Mouse (Mus musculus) mature B cell (primary cell): ENCODE data around the gene Vps29.

Experiments
- in situ Hi-C: fragments of 300-500 bp; cut with MboI; formaldehyde crosslinking; loops from 2 replicates; pipeline ENCODE4 v1.14.3; 2019

Vps29 gene

DNA sequence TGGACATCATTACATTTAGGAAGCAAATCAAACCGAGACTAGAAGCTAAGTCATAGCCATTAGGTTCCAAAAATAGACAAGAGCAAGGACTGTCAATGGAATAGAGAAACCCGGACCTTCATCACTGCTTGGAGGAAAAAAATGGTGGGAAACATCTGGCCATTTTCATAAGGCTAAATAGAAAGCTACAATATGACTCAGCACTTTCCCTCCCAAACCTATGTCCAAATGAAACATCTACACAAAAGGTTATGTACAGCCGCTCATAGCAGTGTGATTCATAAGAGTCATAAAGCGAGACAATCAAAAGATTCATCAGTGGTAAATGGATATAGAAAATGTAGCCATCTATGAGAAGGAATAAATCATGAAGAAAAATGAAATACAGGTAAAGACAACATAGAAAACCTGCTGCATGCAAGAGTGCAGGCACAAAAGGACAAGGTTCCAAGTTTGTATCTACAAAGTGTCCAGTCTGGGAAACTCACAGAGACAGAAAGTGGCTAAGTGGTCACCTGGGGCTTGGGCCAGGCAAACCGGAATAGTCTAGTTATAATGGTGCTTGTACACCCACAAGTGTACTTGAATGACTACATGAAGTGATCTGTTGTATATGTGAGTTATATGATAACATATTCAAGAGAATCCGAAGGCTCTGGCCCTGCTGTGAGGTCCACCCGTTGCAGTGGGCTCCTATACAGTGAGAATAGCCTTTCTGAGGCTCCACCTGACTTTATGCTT is 17.4 kb upstream of the Vps29 start:
- in situ Hi-C loops, result no loop called here

- in situ Hi-C loops, result no loop called here
These were observed 11.3 kb upstream of the Vps29 start for GRCm38 (mm10) chr5:122342874-122343273.

GRCm38 (mm10) chr5:122343768-122344167 is 10.4 kb upstream of the Vps29 start:
- in situ Hi-C loops, result no loop called here

DNA sequence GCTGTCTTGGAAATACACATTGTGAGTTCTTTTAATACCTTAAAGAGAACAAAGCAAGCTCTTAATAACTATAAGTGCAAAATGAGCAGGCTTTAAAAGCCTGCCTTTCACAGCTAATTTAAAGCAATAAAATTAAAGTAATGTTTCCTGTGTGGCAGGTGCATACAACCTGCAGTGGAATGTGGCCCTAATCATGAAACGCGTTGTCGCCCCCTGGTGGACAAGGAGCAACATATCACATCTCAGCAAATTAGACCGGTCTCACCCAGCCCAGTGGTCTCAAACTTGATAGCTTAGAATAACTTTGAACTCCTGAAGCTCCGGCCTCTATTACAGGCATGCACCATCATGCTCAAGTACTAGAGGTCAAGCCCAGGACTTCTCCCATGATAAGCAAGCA is 9.9 kb upstream of the Vps29 start:
- in situ Hi-C loops, result no loop called here

DNA sequence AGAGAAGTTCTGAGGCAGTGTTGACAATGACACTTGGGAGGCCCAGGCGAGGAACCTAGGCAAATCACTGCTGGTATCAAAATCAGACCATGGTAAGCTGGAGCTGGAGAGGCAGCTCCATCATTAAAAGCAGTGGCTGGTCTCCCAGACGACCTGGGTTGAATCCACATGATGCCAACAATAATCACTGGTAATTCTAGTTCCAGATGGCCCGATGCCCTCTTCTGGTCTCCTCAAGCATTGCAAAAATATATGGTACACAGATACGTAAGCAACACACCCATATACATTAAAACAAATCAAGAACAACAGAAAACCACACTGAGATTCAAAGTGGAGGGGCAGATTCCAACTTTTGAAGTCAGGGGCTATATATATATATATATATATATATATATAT is 8.4 kb upstream of the Vps29 start:
- in situ Hi-C loops, result no loop called here

DNA sequence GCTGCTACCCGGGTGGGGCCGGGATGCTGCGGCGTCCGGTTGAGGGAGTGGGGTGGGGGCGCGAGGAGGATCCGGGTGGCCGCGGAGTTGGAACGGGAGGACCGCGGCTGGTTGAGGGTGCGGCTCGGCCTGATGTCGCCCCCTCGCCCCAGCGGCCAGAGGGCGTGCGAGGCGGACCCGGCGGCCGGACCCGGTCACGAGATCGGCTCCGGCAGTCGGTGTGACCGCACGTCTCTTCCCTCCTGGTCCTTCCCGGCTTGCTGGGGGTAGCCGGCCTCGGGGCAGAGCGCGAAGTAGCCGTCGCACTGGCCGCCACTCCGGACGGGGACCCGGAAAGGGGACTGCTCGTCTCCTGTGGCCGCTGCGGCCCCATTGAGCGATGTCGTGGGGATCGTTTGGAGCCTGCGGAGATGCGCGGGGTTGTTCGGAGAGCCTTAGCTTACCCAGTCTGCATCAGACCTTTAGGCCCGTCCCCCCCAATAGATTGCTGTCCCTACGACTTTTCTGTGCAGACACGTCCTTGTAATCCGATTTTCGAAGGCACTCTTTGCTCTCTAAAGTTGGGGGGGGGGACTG is 411 bp downstream of the Vps29 start:
- in situ Hi-C loops, result no loop called here

GRCm38 (mm10) chr5:122371591-122372191 is 17.5 kb downstream of the Vps29 start, which contains the start of gene Gpn3:
Gene Gpn3 (plus strand): TSS chr5:122371876.
- in situ Hi-C loops, result no loop called here

- in situ Hi-C loops, result no loop called here
These were observed 18.1 kb downstream of the Vps29 start, which contains the start of gene Fam216a for GRCm38 (mm10) chr5:122372192-122372769. Gene Fam216a (minus strand): TSS chr5:122372364.

DNA sequence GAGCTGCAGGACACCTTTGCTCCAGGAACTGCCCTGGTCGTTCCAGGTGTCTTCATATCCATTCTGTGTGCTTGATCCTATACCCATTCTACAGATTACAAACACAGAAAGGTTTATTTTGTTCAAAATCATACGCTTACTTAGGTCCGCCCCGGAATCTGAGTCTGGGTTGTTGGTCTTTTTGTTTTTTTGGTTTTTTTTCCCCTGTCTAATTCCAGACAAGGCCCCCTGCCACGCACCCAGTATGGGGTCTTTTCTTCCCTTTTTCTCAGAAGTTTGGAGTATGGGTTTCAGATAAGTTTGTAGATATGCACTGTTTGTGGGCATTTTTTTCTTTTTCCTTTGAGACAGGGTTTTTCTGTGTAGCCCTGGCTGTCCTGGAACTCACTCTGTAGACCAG is 18.7 kb downstream of the Vps29 start:
- in situ Hi-C loops, result no loop called here

- in situ Hi-C loops, result no loop called here
These were observed 23.1 kb downstream of the Vps29 start for GRCm38 (mm10) chr5:122377101-122377833.

DNA sequence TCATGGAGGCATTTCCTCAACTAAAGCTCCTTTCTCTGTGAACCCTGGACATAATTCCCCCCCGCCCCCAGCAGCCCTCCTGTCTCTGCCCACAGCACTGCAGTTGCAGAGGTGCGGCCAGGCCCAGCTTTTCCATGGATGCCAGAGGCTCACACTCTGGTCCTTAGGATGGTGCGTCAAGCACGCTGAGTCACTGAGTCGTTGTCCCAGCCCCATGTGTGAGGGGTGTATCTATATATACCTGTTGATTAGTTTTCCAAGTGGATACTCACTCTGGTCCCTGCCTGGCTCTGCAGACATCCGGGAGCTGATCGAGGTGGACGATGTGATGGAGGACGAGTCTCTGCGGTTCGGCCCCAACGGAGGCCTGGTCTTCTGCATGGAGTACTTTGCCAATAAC is 24.0 kb downstream of the Vps29 start:
- in situ Hi-C loops, result no loop called here

DNA sequence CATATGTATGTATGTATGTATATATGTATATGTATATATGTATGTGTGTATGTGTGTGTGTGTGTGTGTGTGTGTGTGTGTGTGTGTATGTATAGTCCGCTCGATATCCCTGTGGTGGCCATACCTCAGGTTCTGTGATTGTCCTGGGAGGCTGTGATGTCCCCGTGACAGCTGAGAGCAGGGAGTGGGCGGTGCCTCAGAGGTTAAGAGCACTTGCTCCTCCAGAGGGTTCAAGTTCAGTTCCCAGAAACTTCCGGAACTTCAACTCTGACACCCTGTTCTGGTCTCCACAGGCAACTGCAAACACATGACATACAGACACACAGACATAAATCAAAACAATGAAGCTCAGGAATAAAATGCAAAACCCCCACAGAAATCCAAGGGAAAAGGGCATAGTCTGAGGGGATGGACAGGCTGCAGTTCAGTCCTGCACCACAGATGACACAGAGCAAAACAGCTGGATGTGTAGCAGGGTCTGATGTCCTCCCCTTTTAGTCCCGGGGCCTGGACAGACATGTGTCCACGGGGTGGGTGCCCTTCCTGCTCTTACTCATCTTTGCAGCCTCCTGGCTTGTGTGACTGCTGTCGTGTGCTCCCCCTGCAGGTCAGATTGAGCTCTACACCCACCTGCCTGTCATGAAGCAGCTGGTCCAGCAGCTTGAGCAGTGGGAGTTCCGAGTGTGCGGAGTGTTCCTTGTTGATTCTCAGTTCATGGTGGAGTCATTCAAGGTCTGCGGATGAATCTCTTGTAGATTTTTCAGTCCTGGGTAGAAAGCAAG is 25.4 kb downstream of the Vps29 start:
- in situ Hi-C loops, result no loop called here

GRCm38 (mm10) chr5:122390006-122390405 is 35.8 kb downstream of the Vps29 start:
- in situ Hi-C loops, result no loop called here

DNA sequence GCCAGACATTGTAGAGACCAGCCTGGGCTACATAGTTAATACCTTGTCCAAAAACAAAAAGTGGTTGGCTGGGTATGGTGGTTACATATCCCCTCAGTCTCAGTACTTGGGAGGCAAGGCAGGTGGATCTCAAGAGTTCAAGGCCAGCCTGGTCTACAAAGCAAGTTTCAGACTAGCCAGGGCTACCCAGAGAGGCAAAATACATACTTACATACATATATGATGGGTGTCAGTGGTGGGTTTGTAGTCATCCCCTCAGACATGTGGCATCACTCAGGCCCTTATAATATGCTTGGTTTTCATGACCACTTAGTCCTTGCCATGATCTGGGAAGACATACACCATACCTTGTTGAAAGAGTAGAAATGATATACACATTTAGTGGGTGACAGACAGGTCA is 36.5 kb downstream of the Vps29 start:
- in situ Hi-C loops, result no loop called here

DNA sequence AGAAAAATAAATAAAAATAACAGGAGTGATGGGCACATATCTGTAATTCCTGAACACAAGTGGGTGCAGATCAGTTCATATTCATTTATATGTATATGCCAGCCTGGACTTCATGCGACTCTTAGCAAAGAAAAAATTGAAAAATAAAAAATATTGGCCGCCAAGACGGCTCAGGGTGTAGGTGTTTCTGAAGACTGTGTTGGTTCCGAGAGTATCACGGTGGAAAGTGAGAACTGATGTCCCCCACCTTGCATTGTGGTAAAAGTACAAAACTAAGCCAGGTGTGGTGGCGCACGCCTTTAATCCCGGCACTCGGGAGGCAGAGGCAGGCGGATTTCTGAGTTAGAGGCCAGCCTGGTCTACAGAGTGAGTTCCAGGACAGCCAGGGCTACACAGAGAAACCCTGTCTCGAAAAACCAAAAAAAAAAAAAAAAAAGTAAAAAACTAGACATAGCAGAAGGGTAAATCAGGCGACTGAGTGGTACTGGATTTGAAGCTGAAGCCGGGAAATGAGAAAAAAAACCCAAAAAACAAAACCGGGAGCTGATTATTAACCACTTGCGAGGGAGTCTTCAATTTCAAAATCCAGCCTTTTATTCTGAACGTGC is 37.1 kb downstream of the Vps29 start:
- in situ Hi-C loops, result no loop called here

GRCm38 (mm10) chr5:122391786-122392180 is 37.6 kb downstream of the Vps29 start, which contains the start of gene Arpc3:
Gene Arpc3 (plus strand): TSS chr5:122391878.
- in situ Hi-C loops, result no loop called here

GRCm38 (mm10) chr5:122392227-122393004 is 38.2 kb downstream of the Vps29 start:
- in situ Hi-C loops, result no loop called here

- in situ Hi-C loops, result no loop called here
These were observed 39.7 kb downstream of the Vps29 start for GRCm38 (mm10) chr5:122393887-122394286.

- in situ Hi-C loops, result no loop called here
These were observed 42.6 kb downstream of the Vps29 start for GRCm38 (mm10) chr5:122396791-122397190.

GRCm38 (mm10) chr5:122397495-122397894 is 43.3 kb downstream of the Vps29 start:
- in situ Hi-C loops, result no loop called here
